Mouse (Mus musculus) ES-E14 (cell line): ENCODE results near the gene Cct8. TPM values are rescaled to one million over a fixed set of nuclear protein-coding genes. Genes with fewer than 3 reads are reported as not detected.

ENCODE experiments used
- DNase-seq: peaks from one replicate; pipeline ENCODE4 v3.0.0-alpha.2; 2013; ENCODE audit warnings: low read depth, low spot score
- H3K27ac ChIP-seq: 2 replicates; pipeline ENCODE4 v1.5.1; 2012; ENCODE audit warnings: low read depth, mild to moderate bottlenecking, low read length, moderate library complexity, mixed read lengths; ENCODE audit not compliant: poor library complexity, insufficient read depth, severe bottlenecking
- H3K36me3 ChIP-seq: 2 replicates; pipeline ENCODE4 v1.6.1; 2012; ENCODE audit warnings: mild to moderate bottlenecking, low read length, moderate library complexity, mixed read lengths; ENCODE audit not compliant: control insufficient read depth, poor library complexity, insufficient read depth, severe bottlenecking
- H3K4me1 ChIP-seq, 2 experiments: fragments of 150-350 bp in 1 of 2; sonication (generic) in 1 of 2; 2 replicates each; pipeline ENCODE4 v1.6.1; 2012; ENCODE audit warnings: low read length in 2 of 2, mild to moderate bottlenecking in 1 of 2, mixed read lengths in 1 of 2; ENCODE audit not compliant: control insufficient read depth in 2 of 2, insufficient read depth in 2 of 2, poor library complexity in 1 of 2
- H3K4me3 ChIP-seq, 2 experiments: fragments of 150-350 bp in 1 of 2; sonication (generic) in 1 of 2; 2 replicates each; pipeline ENCODE4 v1.5.1; 2012; ENCODE audit warnings: low read length in 2 of 2, low read depth in 1 of 2, mild to moderate bottlenecking in 1 of 2, mixed read lengths in 1 of 2; ENCODE audit not compliant: insufficient read depth in 1 of 2, poor library complexity in 1 of 2, severe bottlenecking in 1 of 2
- H3K9ac ChIP-seq: 2 replicates; pipeline ENCODE4 v1.6.1; 2012; ENCODE audit warnings: low read depth, mild to moderate bottlenecking, low read length, mixed read lengths; ENCODE audit not compliant: poor library complexity, insufficient read depth, severe bottlenecking
- H3K9me3 ChIP-seq: fragments of 150-350 bp; sonication (generic); 2 replicates; pipeline ENCODE4 v1.6.1; 2012; ENCODE audit warnings: low read depth, mild to moderate bottlenecking, low read length; ENCODE audit not compliant: control insufficient read depth, insufficient read depth
- CHD2 ChIP-seq: IDR thresholded peaks from 2 replicates; pipeline ENCODE4 v1.6.1; 2014; ENCODE audit warnings: mild to moderate bottlenecking, low read depth, low read length, inconsistent platforms
- HCFC1 ChIP-seq: IDR thresholded peaks from 2 replicates; pipeline ENCODE4 v1.6.1; 2012; ENCODE audit warnings: low read length, inconsistent platforms, borderline replicate concordance; ENCODE audit not compliant: insufficient read depth
- MAFK ChIP-seq: IDR thresholded peaks from 2 replicates; pipeline ENCODE4 v1.6.1; 2014; ENCODE audit warnings: mild to moderate bottlenecking, low read depth, low read length, inconsistent platforms; ENCODE audit not compliant: insufficient read depth
- ZC3H11A ChIP-seq: IDR thresholded peaks from 2 replicates; pipeline ENCODE4 v1.6.1; 2012; ENCODE audit warnings: low read depth, mild to moderate bottlenecking, inconsistent platforms, low read length, borderline replicate concordance
- ZNF384 ChIP-seq: IDR thresholded peaks from 2 replicates; pipeline ENCODE4 v1.6.1; 2012; ENCODE audit warnings: low read depth, low read length, inconsistent platforms
- in situ Hi-C, 2 experiments: fragments of 600-800 bp; cut with MboI; formaldehyde crosslinking; loops; one replicate each; pipeline ENCODE4 v1.15.1; 2025; ENCODE audit warnings: low sequenced_read_pairs in 2 of 2, inconsistent platforms in 1 of 2; ENCODE audit not compliant: unreplicated experiment in 2 of 2
- total RNA-seq: library from RNA; depleted of rRNA; stranded (reverse); fragments of 300-350 nt; gene quantifications from 2 replicates; pipeline ENCODE4 v1.2.3, GENCODE M21; 2012

Gene Cct8
- total RNA-seq, 1 experiment: 355 TPM

GRCm38 (mm10) chr16:87512331-87512730 is 16.7 kb upstream of the Cct8 start:
- TF ChIP-seq ZNF384 (no peak), MAFK (no peak), ZC3H11A (no peak), HCFC1 (no peak), CHD2 (no peak)
- Histone ChIP-seq H3K27ac (no peak overlapping the region), H3K4me1 (no peaks in the 10 kb centered on the region), H3K4me3 (no peak overlapping the region), H3K9me3 (no peaks in the 10 kb centered on the region), H3K9ac (no peak overlapping the region), H3K36me3 (no peaks in the 10 kb centered on the region)
- DNase-seq: no peak
- in situ Hi-C loops: loop anchor here (10.0 to 25.0 kb wide), 2 partner anchors 242 to 250 kb away; no protein-coding TSS in a partner anchor

GRCm38 (mm10) chr16:87511706-87512105 is 16.0 kb upstream of the Cct8 start:
- in situ Hi-C loops: loop anchor here (10.0 to 25.0 kb wide), 2 partner anchors 243 to 251 kb away; no protein-coding TSS in a partner anchor
- no peak overlapping the region for H3K27ac ChIP-seq

GRCm38 (mm10) chr16:87501304-87502078 is 5.8 kb upstream of the Cct8 start:
- Histone ChIP-seq H3K36me3 (no peaks in the 10 kb centered on the region), H3K4me1 (peaks cover 0 to 2% of the 10 kb centered on the region in 2 experiments; a peak in 2 of 4 replicates), H3K4me3 (no peak overlapping the region), H3K9ac (no peak overlapping the region), H3K27ac (no peak overlapping the region), H3K9me3 (no peaks in the 10 kb centered on the region)
- in situ Hi-C loops: loop anchor here in 1 of 2 experiments (25.0 kb wide), 1 partner anchor 261 kb away; no protein-coding TSS in a partner anchor
- DNase-seq: peak; percentile 40
- TF ChIP-seq ZNF384: no peak
- TF ChIP-seq CHD2: no peak
- no peak for TF ChIP-seq ZC3H11A
- TF ChIP-seq HCFC1: no peak
- no peak for TF ChIP-seq MAFK

More at GRCm38 (mm10) chr16:87511706-87512105, 16.0 kb upstream of the Cct8 start:
- no peak for DNase-seq
- Histone ChIP-seq H3K4me3 (no peak overlapping the region), H3K9ac (no peak overlapping the region), H3K4me1 (no peaks in the 10 kb centered on the region), H3K9me3 (no peaks in the 10 kb centered on the region), H3K36me3 (no peaks in the 10 kb centered on the region)
- TF ChIP-seq CHD2 (no peak), ZC3H11A (no peak), ZNF384 (no peak), HCFC1 (no peak), MAFK (no peak)

DNA sequence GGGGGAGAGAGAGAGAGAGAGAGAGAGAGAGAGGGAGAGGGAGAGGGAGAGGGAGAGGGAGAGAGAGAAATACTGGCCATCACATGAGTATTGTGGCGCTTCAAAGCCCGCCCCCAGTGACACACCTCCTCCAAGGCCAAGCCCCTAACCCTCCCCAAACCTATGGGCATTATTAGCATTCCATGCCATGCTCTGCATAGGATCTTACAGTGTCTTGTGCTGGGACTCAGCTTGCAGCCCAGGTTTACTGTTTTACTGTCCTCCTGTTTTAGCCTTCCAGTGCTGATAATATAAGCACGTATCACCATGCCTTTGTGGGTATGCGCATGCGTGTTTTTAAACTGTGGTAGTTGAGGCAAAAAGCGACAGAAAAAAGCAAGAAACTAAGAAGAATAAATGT is 3.9 kb upstream of the Cct8 start:
- Histone ChIP-seq H3K27ac (no peak overlapping the region), H3K36me3 (no peaks in the 10 kb centered on the region), H3K4me3 (no peak overlapping the region), H3K9me3 (no peaks in the 10 kb centered on the region), H3K4me1 (peaks cover 0 to 2% of the 10 kb centered on the region in 2 experiments; a peak in 2 of 4 replicates), H3K9ac (no peak overlapping the region)
- DNase-seq: no peak
- TF ChIP-seq ZC3H11A (no peak), HCFC1 (no peak), ZNF384 (no peak), MAFK (no peak), CHD2 (no peak)
- in situ Hi-C loops: no loop called here
